Mouse (Mus musculus): ENCODE data around the gene Entpd5. TPM values are rescaled to one million over a fixed set of nuclear protein-coding genes. Genes with fewer than 3 reads are reported as not detected.
A peak's percentile ranks its signal among the peaks of the same experiment; 100 is the strongest.

Gene Entpd5
- polyA plus RNA-seq, 1 experiment from 2014 or later = 44.8 TPM

GRCm38 (mm10) chr12:84398629-84399028 lies 10.2 kb downstream of the Entpd5 start:
- Histone ChIP-seq H3K9me3 (ENCODE audit: control insufficient read depth, low read length) (no peaks in the 10 kb centered on the region), H3K4me1 (replicated peaks; ENCODE audit: control insufficient read depth, insufficient read depth) (no peaks in the 10 kb centered on the region), H3K36me3 (ENCODE audit: control insufficient read depth, insufficient read depth, low read length) (no peaks in the 10 kb centered on the region), H3K27me3 (ENCODE audit: control insufficient read depth, insufficient read depth, low read length) (no peaks in the 10 kb centered on the region), H3K27ac (replicated peaks) (no peak overlapping the region; the same call in 1 of the 2 replicates), H3K9ac (ENCODE audit: low read length) (no peak overlapping the region), H3K4me3 (ENCODE audit: low read depth, low read length) (no peak overlapping the region), H3K4me2 (replicated peaks; ENCODE audit: low read depth) (no peak overlapping the region)
- ATAC-seq (ENCODE audit: low FRiP score, low TSS enrichment) (no peak), DNase-seq (ENCODE audit: low spot score) (no peak)
- WGBS = 48% methylated on average over 5 of the region's 5 CpGs
- TF ChIP-seq CTCF (IDR thresholded peaks at IDR 0.05; ENCODE audit: low read depth) = no peak
- no peak for TF ChIP-seq EP300 (optimal IDR thresholded peaks at IDR 0.05)

- TF ChIP-seq EP300 (optimal IDR thresholded peaks at IDR 0.05) (no peak), CTCF (IDR thresholded peaks at IDR 0.05; ENCODE audit: low read depth) (no peak)
- Histone ChIP-seq H3K4me1 (replicated peaks; ENCODE audit: control insufficient read depth, insufficient read depth) (no peaks in the 10 kb centered on the region), H3K4me3 (ENCODE audit: low read depth, low read length) (no peak overlapping the region), H3K27ac (replicated peaks) (no peak overlapping the region), H3K36me3 (ENCODE audit: control insufficient read depth, insufficient read depth, low read length) (no peaks in the 10 kb centered on the region), H3K9ac (ENCODE audit: low read length) (no peak overlapping the region), H3K27me3 (ENCODE audit: control insufficient read depth, insufficient read depth, low read length) (no peaks in the 10 kb centered on the region), H3K4me2 (replicated peaks; ENCODE audit: low read depth) (no peak overlapping the region), H3K9me3 (ENCODE audit: control insufficient read depth, low read length) (no peaks in the 10 kb centered on the region)
- ATAC-seq (ENCODE audit: low FRiP score, low TSS enrichment) (no peak), DNase-seq (ENCODE audit: low spot score) (no peak)
These were observed 11.1 kb downstream of the Entpd5 start for GRCm38 (mm10) chr12:84397685-84398084.

- H3K9me3 ChIP-seq (ENCODE audit: control insufficient read depth, low read length) = no peaks in the 10 kb centered on the region
- H3K4me2 ChIP-seq (replicated peaks; ENCODE audit: low read depth) = no peak overlapping the region
- no peaks in the 10 kb centered on the region for H3K27me3 ChIP-seq (ENCODE audit: control insufficient read depth, insufficient read depth, low read length)
- WGBS = 71% methylated on average over 14 of the region's 14 CpGs
- H3K9ac ChIP-seq (ENCODE audit: low read length) = no peak overlapping the region
- 0 out of 2 replicates have a peak overlapping the region, but pooled peaks have one; percentile 35 for H3K27ac ChIP-seq (replicated peaks)
- no peaks in the 10 kb centered on the region for H3K36me3 ChIP-seq (ENCODE audit: control insufficient read depth, insufficient read depth, low read length)
- DNase-seq (ENCODE audit: low spot score) (no peak), ATAC-seq (ENCODE audit: low FRiP score, low TSS enrichment) (no peak)
- TF ChIP-seq CTCF (IDR thresholded peaks at IDR 0.05; ENCODE audit: low read depth) = no peak
- TF ChIP-seq EP300 (optimal IDR thresholded peaks at IDR 0.05) = peak; percentile 28
- H3K4me1 ChIP-seq (replicated peaks; ENCODE audit: control insufficient read depth, insufficient read depth) = no peaks in the 10 kb centered on the region
- no peak overlapping the region for H3K4me3 ChIP-seq (ENCODE audit: low read depth, low read length)
These were observed 11.7 kb downstream of the Entpd5 start for GRCm38 (mm10) chr12:84396947-84397679.

- ATAC-seq (ENCODE audit: low FRiP score, low TSS enrichment) (no peak), DNase-seq (ENCODE audit: low spot score) (no peak)
- Histone ChIP-seq H3K9ac (ENCODE audit: low read length) (no peak overlapping the region), H3K9me3 (ENCODE audit: control insufficient read depth, low read length) (no peaks in the 10 kb centered on the region), H3K4me2 (replicated peaks; ENCODE audit: low read depth) (no peak overlapping the region), H3K27me3 (ENCODE audit: control insufficient read depth, insufficient read depth, low read length) (no peaks in the 10 kb centered on the region), H3K4me1 (replicated peaks; ENCODE audit: control insufficient read depth, insufficient read depth) (no peaks in the 10 kb centered on the region), H3K4me3 (ENCODE audit: low read depth, low read length) (no peak overlapping the region), H3K36me3 (ENCODE audit: control insufficient read depth, insufficient read depth, low read length) (no peaks in the 10 kb centered on the region), H3K27ac (replicated peaks) (no peak overlapping the region)
- 74% methylated on average over 5 of the region's 5 CpGs for WGBS
- TF ChIP-seq CTCF (IDR thresholded peaks at IDR 0.05; ENCODE audit: low read depth) (no peak), EP300 (optimal IDR thresholded peaks at IDR 0.05) (no peak)
These were observed 15.0 kb downstream of the Entpd5 start for GRCm38 (mm10) chr12:84393847-84394246.

- TF ChIP-seq CTCF (IDR thresholded peaks at IDR 0.05; ENCODE audit: low read depth) (no peak), EP300 (optimal IDR thresholded peaks at IDR 0.05) (no peak)
- Histone ChIP-seq H3K9ac (ENCODE audit: low read length) (no peak overlapping the region), H3K27me3 (ENCODE audit: control insufficient read depth, insufficient read depth, low read length) (no peaks in the 10 kb centered on the region), H3K4me1 (replicated peaks; ENCODE audit: control insufficient read depth, insufficient read depth) (no peaks in the 10 kb centered on the region), H3K4me3 (ENCODE audit: low read depth, low read length) (no peak overlapping the region), H3K9me3 (ENCODE audit: control insufficient read depth, low read length) (no peaks in the 10 kb centered on the region), H3K27ac (replicated peaks) (no peak overlapping the region), H3K36me3 (ENCODE audit: control insufficient read depth, insufficient read depth, low read length) (no peaks in the 10 kb centered on the region), H3K4me2 (replicated peaks; ENCODE audit: low read depth) (no peak overlapping the region)
- DNase-seq (ENCODE audit: low spot score) (no peak), ATAC-seq (ENCODE audit: low FRiP score, low TSS enrichment) (no peak)
- WGBS = 94% methylated on average over 4 of the region's 4 CpGs
These were observed 16.1 kb downstream of the Entpd5 start for GRCm38 (mm10) chr12:84392681-84393080.

- TF ChIP-seq EP300 (optimal IDR thresholded peaks at IDR 0.05) = no peak
- TF ChIP-seq CTCF (IDR thresholded peaks at IDR 0.05; ENCODE audit: low read depth) = no peak
- DNase-seq (ENCODE audit: low spot score) (no peak), ATAC-seq (ENCODE audit: low FRiP score, low TSS enrichment) (no peak)
- Histone ChIP-seq H3K36me3 (ENCODE audit: control insufficient read depth, insufficient read depth, low read length) (no peaks in the 10 kb centered on the region), H3K9ac (ENCODE audit: low read length) (no peak overlapping the region), H3K4me2 (replicated peaks; ENCODE audit: low read depth) (no peak overlapping the region), H3K9me3 (ENCODE audit: control insufficient read depth, low read length) (no peaks in the 10 kb centered on the region), H3K4me1 (replicated peaks; ENCODE audit: control insufficient read depth, insufficient read depth) (no peaks in the 10 kb centered on the region; the same call in 1 of the 2 replicates), H3K27ac (replicated peaks) (no peak overlapping the region), H3K27me3 (ENCODE audit: control insufficient read depth, insufficient read depth, low read length) (no peaks in the 10 kb centered on the region), H3K4me3 (ENCODE audit: low read depth, low read length) (no peak overlapping the region)
- 71% methylated on average over 6 of the region's 6 CpGs for WGBS
These were observed 18.5 kb downstream of the Entpd5 start for GRCm38 (mm10) chr12:84390336-84390735.

All from stomach, postnatal 0 days (tissue).